Mouse (Mus musculus) lung, adult 2 months (tissue): ENCODE data around the gene F2rl1. TPM values are rescaled to one million over a fixed set of nuclear protein-coding genes. Genes with fewer than 3 reads are reported as not detected.

Experiments
- DNase-seq: peaks from one replicate; pipeline ENCODE4 v3.0.0; 2022
- H3K4me1 ChIP-seq: fragments of 200-500 bp; 2 replicates; pipeline ENCODE4 v1.6.1; 2011; ENCODE audit warnings: low read length; ENCODE audit not compliant: control insufficient read depth, insufficient read depth
- H3K4me3 ChIP-seq: fragments of 200-500 bp; replicated peaks from 2 replicates; pipeline ENCODE3; 2011; ENCODE audit warnings: low read depth, mild to moderate bottlenecking, control low read depth, low read length; ENCODE audit errors: extremely low read depth
- CTCF ChIP-seq: fragments of 200-500 bp; IDR thresholded peaks from 2 replicates; pipeline ENCODE4 v1.5.1; 2011; ENCODE audit warnings: mild to moderate bottlenecking, low read length, control low read depth; ENCODE audit not compliant: insufficient read depth
- POLR2A ChIP-seq: fragments of 200-500 bp; IDR thresholded peaks from 2 replicates; pipeline ENCODE4 v1.6.1; 2011; ENCODE audit warnings: low read depth, mild to moderate bottlenecking, control low read depth, low read length, borderline replicate concordance; ENCODE audit errors: extremely low read depth
- WGBS: fragments of 180-500 bp; shearing (Covaris S2); methylation state at CpG from one replicate; pipeline ENCODE4 v1.1.7; 2018; 5-methylcytosine and 5-hydroxymethylcytosine counted together
- polyA plus RNA-seq: library from polyadenylated mRNA; depleted of rRNA; stranded (reverse); fragments of >200 nt; gene quantifications from 2 replicates; pipeline ENCODE4 v1.2.3, GENCODE M21; 2012; rRNA removed

The F2rl1 gene
- 10.7 and 12.4 TPM in 2 replicates for polyA plus RNA-seq

- 1% methylated on average over 54 of the region's 54 CpGs for WGBS
- peak; percentile 89 for DNase-seq
- TF ChIP-seq CTCF (no peak), POLR2A (peak; percentile 54; the same call in 1 of the 2 replicates)
- Histone ChIP-seq H3K4me3 (peak within 1 kb of the TSS; percentile 68), H3K4me1 (peaks cover 3% of the 10 kb centered on the region; the same call in 1 of the 2 replicates)
Measured at GRCm38 (mm10) chr13:95524674-95525491, at the start of gene F2rl1. F2rl1 (minus strand) TSS chr13:95525227.

GRCm38 (mm10) chr13:95570877-95571276 is 45.9 kb upstream of the F2rl1 start:
- WGBS = 92% methylated on average over 4 of the region's 4 CpGs

GRCm38 (mm10) chr13:95569326-95569725 is 44.3 kb upstream of the F2rl1 start:
- no peak for TF ChIP-seq CTCF
- TF ChIP-seq POLR2A = no peak
- Histone ChIP-seq H3K4me1 (no peaks in the 10 kb centered on the region), H3K4me3 (no peak overlapping the region)
- DNase-seq = no peak

More at GRCm38 (mm10) chr13:95570877-95571276, 45.9 kb upstream of the F2rl1 start:
- no peaks in the 10 kb centered on the region for H3K4me1 ChIP-seq
- no peak for DNase-seq
- H3K4me3 ChIP-seq = no peak overlapping the region
- TF ChIP-seq CTCF = no peak
- no peak for TF ChIP-seq POLR2A

- TF ChIP-seq POLR2A = no peak
- no peak for TF ChIP-seq CTCF
- H3K4me1 ChIP-seq = no peaks in the 10 kb centered on the region
- no peak overlapping the region for H3K4me3 ChIP-seq
- 98% methylated on average over 3 of the region's 3 CpGs for WGBS
- no peak for DNase-seq
Measured at GRCm38 (mm10) chr13:95568336-95568735, 43.3 kb upstream of the F2rl1 start.

GRCm38 (mm10) chr13:95566841-95567551 is 42.0 kb upstream of the F2rl1 start:
- no peak for TF ChIP-seq POLR2A
- TF ChIP-seq CTCF = no peak
- H3K4me3 ChIP-seq = no peak overlapping the region
- DNase-seq = no peak
- 91% methylated on average over 15 of the region's 15 CpGs for WGBS
- no peaks in the 10 kb centered on the region for H3K4me1 ChIP-seq

GRCm38 (mm10) chr13:95563693-95564092 is 38.7 kb upstream of the F2rl1 start:
- WGBS = 2% methylated on average over 3 of the region's 3 CpGs
- TF ChIP-seq POLR2A = no peak
- peak; percentile 47 for TF ChIP-seq CTCF
- peak; percentile 58 for DNase-seq
- no peak overlapping the region for H3K4me3 ChIP-seq
- H3K4me1 ChIP-seq = no peaks in the 10 kb centered on the region

- no peak for TF ChIP-seq POLR2A
- TF ChIP-seq CTCF = no peak
- DNase-seq = no peak
- no peak overlapping the region for H3K4me3 ChIP-seq
- H3K4me1 ChIP-seq = no peaks in the 10 kb centered on the region
- 45% methylated on average over 10 of the region's 10 CpGs for WGBS
Measured at GRCm38 (mm10) chr13:95563066-95563610, 38.1 kb upstream of the F2rl1 start.

- WGBS = 81% methylated on average over 7 of the region's 7 CpGs
- H3K4me1 ChIP-seq = no peaks in the 10 kb centered on the region
Measured at GRCm38 (mm10) chr13:95557326-95557725, 32.3 kb upstream of the F2rl1 start.

GRCm38 (mm10) chr13:95553885-95554492 is 29.0 kb upstream of the F2rl1 start:
- H3K4me3 ChIP-seq = no peak overlapping the region
- peak; percentile 23 for DNase-seq
- TF ChIP-seq CTCF (no peak), POLR2A (no peak)
- WGBS = 70% methylated on average over 11 of the region's 11 CpGs
- no peaks in the 10 kb centered on the region for H3K4me1 ChIP-seq

More at GRCm38 (mm10) chr13:95557326-95557725, 32.3 kb upstream of the F2rl1 start:
- no peak overlapping the region for H3K4me3 ChIP-seq
- TF ChIP-seq POLR2A (no peak), CTCF (no peak)
- no peak for DNase-seq
